Mouse (Mus musculus): ENCODE results near the gene Mthfd2.

DNA sequence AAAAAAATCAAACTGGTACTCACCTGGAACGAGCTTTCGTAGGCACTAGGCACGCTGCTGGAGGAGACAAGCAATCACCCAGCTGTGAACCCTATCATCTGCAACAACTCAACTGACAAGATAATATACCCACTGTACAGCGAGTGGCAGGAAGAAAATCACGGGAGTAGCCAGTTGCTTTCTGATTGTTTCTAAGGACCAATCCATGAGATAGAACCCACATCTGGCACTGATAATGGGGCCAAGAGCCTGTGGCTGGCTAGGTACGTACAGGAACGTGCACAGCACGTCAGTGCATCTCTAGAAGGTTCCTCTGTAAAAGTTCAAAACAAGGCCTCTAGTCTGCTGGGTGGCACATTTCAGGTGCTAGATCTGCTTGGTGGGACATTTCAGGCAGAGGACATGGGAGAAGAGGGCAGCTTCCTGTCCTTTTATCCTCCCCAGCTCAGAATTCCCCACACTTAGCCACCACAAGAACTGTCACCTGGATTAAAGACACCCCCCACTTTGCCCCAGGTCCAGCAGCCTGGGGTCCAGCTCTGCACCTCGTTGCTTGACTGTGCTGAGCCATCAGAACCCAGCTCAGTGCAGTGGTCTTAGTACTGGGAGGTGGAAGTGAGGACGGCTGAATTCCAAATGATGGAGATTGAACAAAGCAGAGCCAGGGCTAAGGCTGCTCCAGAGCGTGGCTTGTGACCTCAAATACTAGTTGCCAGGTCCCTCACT lies 36.0 kb upstream of the Mthfd2 start:
- TF ChIP-seq CTCF (IDR thresholded peaks at IDR 0.05; ENCODE audit: low read depth, low read length) (no peak), POLR2A (IDR thresholded peaks at IDR 0.05; ENCODE audit: insufficient read depth, low read length) (no peak)

Measured in ES-Bruce4 (cell line).